Mouse (Mus musculus) erythroblast, embryonic 14.5 days (primary cell): Measurements from ENCODE around the gene Rsph1.

ENCODE experiments used
- GATA1 ChIP-seq: IDR thresholded peaks from 2 replicates; pipeline ENCODE4 v1.6.1; 2012; ENCODE audit warnings: low read length, inconsistent platforms, mixed read lengths
- TAL1 ChIP-seq: IDR thresholded peaks from 3 replicates; pipeline ENCODE4 v1.6.1; 2012; ENCODE audit warnings: low read length, inconsistent platforms, mixed read lengths

DNA sequence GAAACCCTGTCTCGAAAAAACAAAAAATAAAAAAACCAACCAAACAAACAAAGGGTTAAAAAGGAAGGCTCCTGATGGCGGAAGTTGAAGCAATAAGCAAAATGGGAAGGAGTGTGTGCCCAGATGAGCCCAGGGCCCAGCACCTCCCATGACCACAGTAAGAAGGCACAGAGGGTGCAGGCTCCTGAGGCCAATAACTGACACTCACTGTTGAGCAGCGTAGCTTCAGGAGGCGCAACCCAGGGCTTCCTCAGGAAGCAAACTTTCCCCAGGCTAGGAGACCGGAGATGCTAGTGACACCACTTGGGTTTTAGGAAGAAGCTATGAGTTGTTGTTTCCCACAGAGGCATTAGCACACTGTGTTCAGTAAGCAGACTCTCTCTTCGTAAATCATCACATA lies 13.7 kb upstream of the Rsph1 start:
- no peak for TF ChIP-seq GATA1
- TF ChIP-seq TAL1, result no peak
